Mouse (Mus musculus) MEL (cell line): ENCODE data around the gene Susd6.

ENCODE experiments used
- CHD2 ChIP-seq: IDR thresholded peaks from 2 replicates; pipeline ENCODE4 v1.6.1; 2011; ENCODE audit warnings: low read length, improper control_type of control experiment
- MEF2A ChIP-seq: IDR thresholded peaks from 2 replicates; pipeline ENCODE4 v1.6.1; 2014; ENCODE audit warnings: low read depth, mild to moderate bottlenecking, inconsistent platforms, low read length, improper control_type of control experiment; ENCODE audit not compliant: poor library complexity, insufficient replicate concordance, severe bottlenecking; ENCODE audit errors: extremely low read depth
- POLR2A ChIP-seq, 2 experiments: IDR thresholded peaks; 2 replicates each; pipeline ENCODE4 v1.6.1; 2011 to 2012; ENCODE audit warnings: low read length in 2 of 2, mild to moderate bottlenecking in 2 of 2, control low read depth in 1 of 2, improper control_type of control experiment in 1 of 2, low read depth in 1 of 2, moderate library complexity in 1 of 2; ENCODE audit not compliant: control insufficient read depth in 1 of 2, insufficient read depth in 1 of 2, poor library complexity in 1 of 2
- ZNF384 ChIP-seq: IDR thresholded peaks from 2 replicates; pipeline ENCODE4 v1.6.1; 2012; ENCODE audit warnings: low read depth, mild to moderate bottlenecking, inconsistent platforms, low read length, improper control_type of control experiment

GRCm38 (mm10) chr12:80786591-80786990, 3.7 kb upstream of the Susd6 start:
- TF ChIP-seq POLR2A (IDR thresholded peaks at IDR 0.05; ENCODE audit: control insufficient read depth in 1 of 2, insufficient read depth in 1 of 2, low read depth in 1 of 2, low read length in 2 of 2, poor library complexity in 1 of 2) = no peak
- no peak for TF ChIP-seq ZNF384
- TF ChIP-seq CHD2 = no peak
- no peak for TF ChIP-seq MEF2A
